ENCODE assay signal across 24 mouse cellular contexts in the genomic region with DNA sequence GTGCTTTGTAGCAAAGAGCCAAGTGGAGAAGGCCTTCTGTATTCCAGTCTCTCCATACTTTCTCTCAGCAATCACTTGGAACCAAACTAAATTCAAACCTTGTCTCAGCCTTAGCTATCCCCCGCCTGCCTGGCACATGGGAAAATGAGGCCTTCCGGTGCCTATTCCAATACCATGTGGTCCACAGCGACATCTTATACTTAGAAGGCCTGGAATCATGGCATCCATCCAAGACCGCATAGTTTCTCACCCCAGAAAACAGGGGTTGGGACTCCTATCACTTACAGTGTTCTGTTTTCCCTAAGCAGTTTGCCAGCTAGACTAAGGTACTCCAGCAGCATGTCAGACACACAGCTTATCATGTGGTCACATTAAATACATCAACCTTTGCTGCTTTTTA.
"Had no signal": no experiment of that assay in that cellular context is flagged by ENCODE, and none has a peak within 500 bp of the region (broad histone marks: within the 10 kb centered on the region; RNA-seq: fewer than 3 reads in every experiment).

No protein-coding gene starts in this region.

- H3K9ac ChIP-seq: heart, embryonic 12.5 days; hindbrain, embryonic 13.5 days; hindbrain, embryonic 15.5 days; kidney, embryonic 15.5 days; limb, embryonic 12.5 days; limb, embryonic 15.5 days; liver, embryonic 12.5 days; liver, embryonic 14.5 days had no signal

- H3K9me3 ChIP-seq: heart, embryonic 10.5 days; heart, embryonic 12.5 days; hindbrain, embryonic 13.5 days; hindbrain, embryonic 15.5 days; kidney, embryonic 15.5 days; limb, embryonic 12.5 days; limb, embryonic 15.5 days; liver, embryonic 12.5 days had no signal

- H3K4me2 ChIP-seq: heart, embryonic 12.5 days; hindbrain, embryonic 13.5 days; hindbrain, embryonic 15.5 days; kidney, embryonic 15.5 days; limb, embryonic 12.5 days; limb, embryonic 15.5 days; liver, embryonic 12.5 days had no signal

- DNase-seq: gastrocnemius, adult 2 months; gastrocnemius, postnatal 10 days; gastrocnemius, postnatal 25 days; heart, adult 18-20 months; heart, postnatal 10 days; kidney, adult 18-20 months; kidney, adult 8-10 months; kidney, postnatal 14 days; kidney, postnatal 36 days; layer of hippocampus, adult 9-11 months; layer of hippocampus, postnatal 36 days; left cerebral cortex, postnatal 4 days had no signal

- H3K4me3 ChIP-seq: gastrocnemius, adult 2 months; heart, embryonic 10.5 days; heart, embryonic 12.5 days; hindbrain, embryonic 13.5 days; hindbrain, embryonic 15.5 days; kidney, embryonic 15.5 days; limb, embryonic 12.5 days; limb, embryonic 15.5 days; liver, embryonic 12.5 days had no signal

- ATAC-seq: hindbrain, postnatal 0 days; intestine, embryonic 16.5 days; liver, embryonic 12.5 days had no signal

- H3K4me1 ChIP-seq: heart, embryonic 10.5 days; heart, embryonic 12.5 days; hindbrain, embryonic 13.5 days; hindbrain, embryonic 15.5 days; kidney, embryonic 15.5 days; limb, embryonic 12.5 days; limb, embryonic 15.5 days; liver, embryonic 12.5 days had no signal

- H3K27me3 ChIP-seq: heart, embryonic 12.5 days; hindbrain, embryonic 13.5 days; hindbrain, embryonic 15.5 days; kidney, embryonic 15.5 days; limb, embryonic 12.5 days; limb, embryonic 15.5 days; liver, embryonic 12.5 days had no signal

- H3K36me3 ChIP-seq: heart, embryonic 10.5 days; heart, embryonic 12.5 days; hindbrain, embryonic 13.5 days; hindbrain, embryonic 15.5 days; kidney, embryonic 15.5 days; limb, embryonic 12.5 days; limb, embryonic 15.5 days; liver, embryonic 12.5 days had no signal

- H3K27ac ChIP-seq: gastrocnemius, adult 2 months; heart, embryonic 10.5 days; hindbrain, embryonic 13.5 days; hindbrain, embryonic 15.5 days; hindbrain, postnatal 0 days; kidney, embryonic 15.5 days; kidney, postnatal 0 days; limb, embryonic 12.5 days; limb, embryonic 15.5 days; liver, embryonic 12.5 days; liver, embryonic 14.5 days had no signal
